Mouse (Mus musculus) cerebellum, adult (tissue): ENCODE data around the gene Defa28.
"Not testable (repeated sequence)": the region's sequence is repeated elsewhere in the genome, so short reads cannot be mapped to it uniquely, and the experiment has no call there.

Experiments used
- ATAC-seq: cut with Nextera tagmentation; 2 replicates; pipeline ENCODE4 v1.9.2; 2017; ENCODE audit warnings: mild to moderate bottlenecking, moderate library complexity, mixed read lengths; ENCODE audit not compliant: insufficient number of reproducible peaks, low FRiP score, low TSS enrichment

Defa28 gene

DNA sequence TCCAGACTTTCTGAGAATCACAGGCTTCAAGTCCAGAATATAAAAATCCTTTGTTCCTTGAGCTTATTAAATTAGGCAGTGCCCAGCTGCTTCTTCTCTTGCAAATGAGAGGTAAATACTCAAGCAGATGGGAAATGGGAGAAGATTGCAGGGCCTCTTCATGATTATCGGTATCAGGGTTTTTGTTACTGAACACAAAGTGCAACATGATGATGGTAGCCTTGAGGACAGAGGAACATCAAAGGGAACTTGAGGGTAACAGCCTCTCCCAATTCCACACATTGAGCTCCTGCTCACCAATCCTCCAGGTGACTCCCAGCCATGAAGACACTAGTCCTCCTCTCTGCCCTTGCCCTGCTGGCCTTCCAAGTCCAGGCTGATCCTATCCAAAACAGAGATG lies at the start of gene Defa28:
Gene Defa28, plus strand, starts transcription at position 301 of the 400 bp plus-strand sequence.
- ATAC-seq, result not testable (repeated sequence)

- ATAC-seq, result not testable (repeated sequence)
Observed at GRCm38 (mm10) chr8:21565086-21565485, 17.7 kb upstream of the Defa28 start, which contains the start of gene Defa37. Gene Defa37, plus strand, starts transcription at chr8:21565386.

- ATAC-seq, result not testable (repeated sequence)
Observed at GRCm38 (mm10) chr8:21594408-21594807, 11.6 kb downstream of the Defa28 start, which contains the start of gene Gm7861. Gene Gm7861, minus strand, starts transcription at chr8:21594508.

- not testable (repeated sequence) for ATAC-seq
Observed at GRCm38 (mm10) chr8:21617883-21618282, 35.1 kb downstream of the Defa28 start, which contains the start of gene Defa26. Gene Defa26, plus strand, starts transcription at chr8:21618183.
